Mouse (Mus musculus) hindbrain, embryonic 15.5 days (tissue): ENCODE measurements around the gene Pcbp1. TPM values are rescaled to one million over a fixed set of nuclear protein-coding genes. Genes with fewer than 3 reads are reported as not detected.

ENCODE experiments used
- ATAC-seq: fragments of 200-750 bp; cut with Nextera tagmentation; 2 replicates; pipeline ENCODE4 v1.8.0; 2017; ENCODE audit warnings: low read depth, moderate number of reproducible peaks, moderate TSS enrichment; ENCODE audit not compliant: low FRiP score
- H3K27ac ChIP-seq: fragments of 300-500 bp; sonication (generic); replicated peaks from 2 replicates; pipeline ENCODE4 v1.5.1; 2015; ENCODE audit warnings: mild to moderate bottlenecking, inconsistent platforms
- H3K27me3 ChIP-seq: fragments of 300-500 bp; sonication (generic); 2 replicates; pipeline ENCODE4 v1.6.1; 2015; ENCODE audit warnings: control low read depth, inconsistent platforms
- H3K36me3 ChIP-seq: fragments of 300-500 bp; sonication (generic); 2 replicates; pipeline ENCODE4 v1.6.1; 2015; ENCODE audit warnings: control low read depth, inconsistent platforms
- H3K4me1 ChIP-seq: fragments of 300-500 bp; sonication (generic); replicated peaks from 2 replicates; pipeline ENCODE4 v1.6.1; 2015; ENCODE audit warnings: control low read depth, inconsistent platforms
- H3K4me2 ChIP-seq: fragments of 300-500 bp; sonication (generic); 2 replicates; pipeline ENCODE4 v1.6.1; 2015; ENCODE audit warnings: moderate library complexity, mild to moderate bottlenecking, inconsistent platforms
- H3K4me3 ChIP-seq: fragments of 300-500 bp; sonication (generic); 2 replicates; pipeline ENCODE4 v1.5.1; 2015; ENCODE audit warnings: mild to moderate bottlenecking, inconsistent platforms
- H3K9ac ChIP-seq: fragments of 300-500 bp; sonication (generic); 2 replicates; pipeline ENCODE4 v1.6.1; 2015; ENCODE audit warnings: inconsistent platforms
- H3K9me3 ChIP-seq: fragments of 300-500 bp; sonication (generic); 2 replicates; pipeline ENCODE4 v1.6.1; 2016; ENCODE audit warnings: control low read depth, inconsistent platforms
- WGBS: fragments of 180-500 bp; shearing (Covaris S2); methylation state at CpG from one replicate; pipeline ENCODE4 v1.1.7; 2015; 5-methylcytosine and 5-hydroxymethylcytosine counted together
- polyA plus RNA-seq: library from polyadenylated mRNA; unstranded; fragments of >200 nt; fragmentation: Nextera tagmentation; extraction: Ambion mirVana; gene quantifications from 2 replicates; pipeline ENCODE4 v1.2.1, GENCODE M21; 2015

Pcbp1 gene
- polyA plus RNA-seq, 1 experiment from 2014 or later, result 351 TPM

GRCm38 (mm10) chr6:86487358-86488148 is 38.6 kb downstream of the Pcbp1 start:
- Histone ChIP-seq H3K4me1 (peaks cover 22% of the 10 kb centered on the region), H3K4me2 (peak overlapping the region; percentile 52), H3K27me3 (no peaks in the 10 kb centered on the region), H3K36me3 (no peaks in the 10 kb centered on the region), H3K27ac (peak overlapping the region; percentile 93), H3K9ac (peak overlapping the region; percentile 49), H3K9me3 (no peaks in the 10 kb centered on the region), H3K4me3 (peak overlapping the region; percentile 23)
- 4% methylated on average over 24 of the region's 24 CpGs for WGBS
- peak; percentile 95 for ATAC-seq

- ATAC-seq, result no peak
- 57% methylated on average over 6 of the region's 7 CpGs for WGBS
- no peaks in the 10 kb centered on the region for H3K9me3 ChIP-seq
- H3K4me2 ChIP-seq, result no peak overlapping the region
- H3K9ac ChIP-seq, result no peak overlapping the region
- H3K4me1 ChIP-seq, result peaks cover 22% of the 10 kb centered on the region
- no peaks in the 10 kb centered on the region for H3K27me3 ChIP-seq
- 0 out of 2 replicates have a peak overlapping the region, but pooled peaks have one; percentile 17 for H3K27ac ChIP-seq
- no peaks in the 10 kb centered on the region for H3K36me3 ChIP-seq
- H3K4me3 ChIP-seq, result no peak overlapping the region
Measured at GRCm38 (mm10) chr6:86485943-86486640, 40.0 kb downstream of the Pcbp1 start.

GRCm38 (mm10) chr6:86481871-86482270 is 44.2 kb downstream of the Pcbp1 start:
- no peak overlapping the region for H3K4me3 ChIP-seq
- no peaks in the 10 kb centered on the region for H3K36me3 ChIP-seq
- no peak for ATAC-seq
- H3K9ac ChIP-seq, result no peak overlapping the region
- H3K4me2 ChIP-seq, result no peak overlapping the region
- WGBS, result 93% methylated on average over 5 of the region's 5 CpGs
- no peaks in the 10 kb centered on the region for H3K9me3 ChIP-seq
- no peak overlapping the region for H3K27ac ChIP-seq
- no peaks in the 10 kb centered on the region for H3K27me3 ChIP-seq
- peaks cover 13% of the 10 kb centered on the region for H3K4me1 ChIP-seq

- Histone ChIP-seq H3K4me2 (peak overlapping the region; percentile 14; the same call in 1 of the 2 replicates), H3K9ac (no peak overlapping the region), H3K36me3 (no peaks in the 10 kb centered on the region), H3K9me3 (no peaks in the 10 kb centered on the region), H3K27me3 (no peaks in the 10 kb centered on the region), H3K4me1 (peaks cover 7% of the 10 kb centered on the region; the same call in 1 of the 2 replicates), H3K27ac (peak overlapping the region; percentile 55), H3K4me3 (no peak overlapping the region)
- WGBS, result 33% methylated on average over 9 of the region's 9 CpGs
- no peak for ATAC-seq
Measured at GRCm38 (mm10) chr6:86480189-86480831, 45.8 kb downstream of the Pcbp1 start.

- peaks cover 7% of the 10 kb centered on the region; the same call in 1 of the 2 replicates for H3K4me1 ChIP-seq
- H3K36me3 ChIP-seq, result no peaks in the 10 kb centered on the region
- no peak for ATAC-seq
- H3K27me3 ChIP-seq, result no peaks in the 10 kb centered on the region
- H3K4me3 ChIP-seq, result no peak overlapping the region
- no peak overlapping the region for H3K4me2 ChIP-seq
- peak overlapping the region; percentile 55 for H3K27ac ChIP-seq
- H3K9me3 ChIP-seq, result no peaks in the 10 kb centered on the region
- no peak overlapping the region for H3K9ac ChIP-seq
Measured at GRCm38 (mm10) chr6:86479816-86480188, 46.3 kb downstream of the Pcbp1 start.

- 57% methylated on average over 3 of the region's 3 CpGs for WGBS
- ATAC-seq, result no peak
- H3K27ac ChIP-seq, result peak overlapping the region; percentile 36
Measured at GRCm38 (mm10) chr6:86479311-86479710, 46.8 kb downstream of the Pcbp1 start.

GRCm38 (mm10) chr6:86476931-86477330 is 49.2 kb downstream of the Pcbp1 start:
- 86% methylated on average over 5 of the region's 5 CpGs for WGBS
- H3K27ac ChIP-seq, result no peak overlapping the region
- H3K4me2 ChIP-seq, result no peak overlapping the region
- no peak for ATAC-seq
- peaks cover 17% of the 10 kb centered on the region for H3K4me1 ChIP-seq
- no peaks in the 10 kb centered on the region for H3K9me3 ChIP-seq
- H3K36me3 ChIP-seq, result no peaks in the 10 kb centered on the region
- no peak overlapping the region for H3K9ac ChIP-seq
- no peaks in the 10 kb centered on the region for H3K27me3 ChIP-seq
- H3K4me3 ChIP-seq, result no peak overlapping the region

More at GRCm38 (mm10) chr6:86479311-86479710, 46.8 kb downstream of the Pcbp1 start:
- Histone ChIP-seq H3K4me1 (peaks cover 7% of the 10 kb centered on the region; the same call in 1 of the 2 replicates), H3K4me2 (no peak overlapping the region), H3K9ac (no peak overlapping the region), H3K36me3 (no peaks in the 10 kb centered on the region), H3K9me3 (no peaks in the 10 kb centered on the region), H3K4me3 (no peak overlapping the region), H3K27me3 (no peaks in the 10 kb centered on the region)

GRCm38 (mm10) chr6:86475462-86476167 is 50.5 kb downstream of the Pcbp1 start:
- H3K4me2 ChIP-seq, result no peak overlapping the region
- H3K4me3 ChIP-seq, result no peak overlapping the region
- H3K9ac ChIP-seq, result no peak overlapping the region
- no peaks in the 10 kb centered on the region for H3K36me3 ChIP-seq
- no peak for ATAC-seq
- H3K4me1 ChIP-seq, result peaks cover 24% of the 10 kb centered on the region
- WGBS, result 84% methylated on average over 9 of the region's 9 CpGs
- no peaks in the 10 kb centered on the region for H3K9me3 ChIP-seq
- no peaks in the 10 kb centered on the region for H3K27me3 ChIP-seq
- H3K27ac ChIP-seq, result no peak overlapping the region

- Histone ChIP-seq H3K36me3 (no peaks in the 10 kb centered on the region), H3K27me3 (no peaks in the 10 kb centered on the region), H3K4me1 (peaks cover 18% of the 10 kb centered on the region), H3K27ac (no peak overlapping the region), H3K9ac (no peak overlapping the region), H3K9me3 (no peaks in the 10 kb centered on the region), H3K4me2 (no peak overlapping the region), H3K4me3 (no peak overlapping the region)
- ATAC-seq, result no peak
Measured at GRCm38 (mm10) chr6:86474646-86475181, 51.4 kb downstream of the Pcbp1 start.
